Mouse (Mus musculus) brain, embryonic 14.5 days (tissue): ENCODE measurements around the gene Mrtfb.

Experiments used
- CTCF ChIP-seq: fragments of 200-500 bp; IDR thresholded peaks from 2 replicates; pipeline ENCODE4 v1.5.1; 2012; ENCODE audit warnings: inconsistent platforms, mild to moderate bottlenecking, moderate library complexity, borderline replicate concordance; ENCODE audit not compliant: insufficient read depth, insufficient read length; ENCODE audit errors: extremely low read depth
- POLR2A ChIP-seq: fragments of 200-500 bp; IDR thresholded peaks from 2 replicates; pipeline ENCODE4 v1.6.1; 2012; ENCODE audit warnings: mild to moderate bottlenecking, inconsistent platforms, borderline replicate concordance; ENCODE audit not compliant: poor library complexity, insufficient read depth, insufficient read length, severe bottlenecking; ENCODE audit errors: extremely low read depth

- TF ChIP-seq CTCF, result no peak
- no peak for TF ChIP-seq POLR2A
These were observed 159.2 kb downstream of the Mrtfb start for GRCm38 (mm10) chr16:13415465-13415864.
